17 mouse cellular contexts compared by ENCODE assay signal in genomic region chr11:99168030-99168474, GRCm38 (mm10). TPM values are rescaled to one million over a fixed set of nuclear protein-coding genes. Genes with fewer than 3 reads are reported as not detected.
DNase-seq lines count a peak whose midpoint lies in the region; ATAC-seq and TF ChIP-seq lines count a peak whose summit lies in the region.
"Had no signal": no experiment of that assay in that cellular context is flagged by ENCODE, and none has a peak within 500 bp of the region (broad histone marks: within the 10 kb centered on the region; RNA-seq: fewer than 3 reads in every experiment).

No protein-coding gene starts in this region.

- no peak; the same call in 1 of the 2 replicates for TF ChIP-seq RAD21 in CH12.LX (IDR thresholded peaks at IDR 0.05; ENCODE audit: low read depth, low read length)

- WGBS in midbrain, embryonic 14.5 days: 66% methylated on average over 12 of the region's 12 CpGs
- WGBS in heart, embryonic 10.5 days: 79% methylated on average over 12 of the region's 12 CpGs

- TF ChIP-seq EP300 in CH12.LX (IDR thresholded peaks at IDR 0.05; ENCODE audit: low read length): peak; percentile 93

- peak overlapping the region; percentile 64 for H3K4me2 ChIP-seq in CH12.LX (ENCODE audit: insufficient read depth, low read depth, poor library complexity, severe bottlenecking)
- no peak overlapping the region for H3K4me2 ChIP-seq in midbrain, embryonic 14.5 days (ENCODE audit: low read length)
- H3K4me2 ChIP-seq: embryonic facial prominence, embryonic 15.5 days; hindbrain, embryonic 14.5 days; limb, embryonic 15.5 days had no signal

- H3K4me3 ChIP-seq in CH12.LX (replicated peaks in 1 of 3; ENCODE audit: low read depth in 2 of 3, low read length in 2 of 3, poor library complexity in 1 of 3): peak overlapping the region; percentile 30 to 41 (median 34)
- H3K4me3 ChIP-seq in midbrain, embryonic 14.5 days (replicated peaks; ENCODE audit: low read depth, low read length): no peak overlapping the region
- H3K4me3 ChIP-seq in heart, embryonic 10.5 days: no peak overlapping the region
- H3K4me3 ChIP-seq: embryonic facial prominence, embryonic 15.5 days; limb, embryonic 15.5 days had no signal

- H3K4me1 ChIP-seq in CH12.LX (ENCODE audit: control insufficient read depth in 1 of 2, insufficient read depth in 2 of 2): peaks cover 27 to 87% of the 10 kb centered on the region in 2 experiments
- no peaks in the 10 kb centered on the region for H3K4me1 ChIP-seq in midbrain, embryonic 14.5 days (ENCODE audit: control insufficient read depth, insufficient read depth, low read length)
- H3K4me1 ChIP-seq in heart, embryonic 10.5 days: peaks cover 6% of the 10 kb centered on the region; the same call in 1 of the 2 replicates
- H3K4me1 ChIP-seq: embryonic facial prominence, embryonic 15.5 days; limb, embryonic 15.5 days had no signal

- peaks cover 9% of the 10 kb centered on the region for H3K9me3 ChIP-seq in CH12.LX (replicated peaks; ENCODE audit: low read length)
- H3K9me3 ChIP-seq in midbrain, embryonic 14.5 days (ENCODE audit: control insufficient read depth, low read length): no peaks in the 10 kb centered on the region
- H3K9me3 ChIP-seq in heart, embryonic 10.5 days: no peaks in the 10 kb centered on the region
- H3K9me3 ChIP-seq: embryonic facial prominence, embryonic 15.5 days; limb, embryonic 15.5 days had no signal

- DNase-seq in lung, adult 18-20 months: peak; percentile 26 to 42
- no peak for DNase-seq in lung, postnatal 14 days
- DNase-seq in CH12.LX (ENCODE audit: extremely low read depth): peak; percentile 95
- DNase-seq in spleen, postnatal 14 days (ENCODE audit: low spot score in 2 of 2): peak; percentile 39 to 68
- DNase-seq in midbrain, embryonic 14.5 days: no peak
- DNase-seq in urinary bladder, postnatal 25 days (ENCODE audit: low spot score): no peak
- no peak for DNase-seq in heart, embryonic 10.5 days (ENCODE audit: low spot score)
- DNase-seq: adrenal gland, postnatal 14 days; cerebellum, adult 11 months; gastrocnemius, postnatal 25 days had no signal

- H3K27me3 ChIP-seq in CH12.LX (replicated peaks): no peaks in the 10 kb centered on the region
- no peaks in the 10 kb centered on the region for H3K27me3 ChIP-seq in midbrain, embryonic 14.5 days (ENCODE audit: control insufficient read depth, insufficient read depth, low read length)
- H3K27me3 ChIP-seq in heart, embryonic 10.5 days (ENCODE audit: insufficient read depth, poor library complexity, severe bottlenecking): no peaks in the 10 kb centered on the region
- H3K27me3 ChIP-seq: embryonic facial prominence, embryonic 15.5 days; limb, embryonic 15.5 days had no signal

- TF ChIP-seq CTCF in CH12.LX (conservative IDR thresholded peaks at IDR 0.05 in 1 of 2, IDR thresholded peaks at IDR 0.05 in 1 of 2; ENCODE audit: low read depth in 2 of 2, low read length in 2 of 2): no peak

- peak overlapping the region; percentile 95 for H3K27ac ChIP-seq in CH12.LX (ENCODE audit: insufficient read depth, low read depth)
- H3K27ac ChIP-seq in midbrain, embryonic 14.5 days (replicated peaks; ENCODE audit: low read depth, low read length): no peak overlapping the region
- H3K27ac ChIP-seq in heart, embryonic 10.5 days: no peak overlapping the region
- H3K27ac ChIP-seq: embryonic facial prominence, embryonic 15.5 days; hindbrain, embryonic 14.5 days; kidney, postnatal 0 days; limb, embryonic 15.5 days had no signal

- H3K9ac ChIP-seq in CH12.LX (ENCODE audit: insufficient read depth, low read depth): peak overlapping the region; percentile 46
- no peak overlapping the region for H3K9ac ChIP-seq in midbrain, embryonic 14.5 days (replicated peaks; ENCODE audit: low read length)
- H3K9ac ChIP-seq: embryonic facial prominence, embryonic 15.5 days; hindbrain, embryonic 14.5 days; limb, embryonic 15.5 days had no signal

- peak; percentile 49 for TF ChIP-seq POLR2A in CH12.LX (IDR thresholded peaks at IDR 0.05; ENCODE audit: low read depth, low read length)

- ATAC-seq in inflammation-experienced regulatory T-cells, adult 6 months: peak; percentile 31
- no peak for ATAC-seq in midbrain, embryonic 14.5 days (ENCODE audit: low FRiP score, low TSS enrichment)
- ATAC-seq: forebrain, embryonic 16.5 days had no signal

- in situ Hi-C loops in CH12.LX (cut with MboI; ENCODE audit: low pct_ligation_motif_present, low pct_unique_long_range_greater_than_20kb, low sequenced_read_pairs): no loop called here

- no peaks in the 10 kb centered on the region for H3K79me2 ChIP-seq in CH12.LX (replicated peaks; ENCODE audit: control insufficient read depth, extremely low read depth, insufficient read depth, poor library complexity, severe bottlenecking)

- peaks cover 8 to 12% of the 10 kb centered on the region in 2 experiments for H3K36me3 ChIP-seq in CH12.LX (replicated peaks in 1 of 2; ENCODE audit: control insufficient read depth in 1 of 2, insufficient read depth in 1 of 2, low read length in 1 of 2)
- no peaks in the 10 kb centered on the region for H3K36me3 ChIP-seq in midbrain, embryonic 14.5 days (ENCODE audit: control insufficient read depth, insufficient read depth, low read length)
- no peaks in the 10 kb centered on the region for H3K36me3 ChIP-seq in heart, embryonic 10.5 days
- H3K36me3 ChIP-seq: embryonic facial prominence, embryonic 15.5 days; limb, embryonic 15.5 days had no signal

- dilution Hi-C loops in CH12.LX (cut with MboI; ENCODE audit: extremely low pct_ligation_motif_present, extremely low pct_unique_long_range_greater_than_20kb, low sequenced_read_pairs): no loop called here

TF ChIP-seq in CH12.LX, 34 proteins besides CTCF, POLR2A, EP300 and RAD21 (continues in another document):
- peak; percentile 86; the same call in 1 of the 2 replicates for TF ChIP-seq CHD1 (IDR thresholded peaks at IDR 0.05; ENCODE audit: low read depth, low read length)
- TF ChIP-seq BHLHE40 (IDR thresholded peaks at IDR 0.05; ENCODE audit: low read depth, low read length): peak; percentile 94
- TF ChIP-seq SMC3 (IDR thresholded peaks at IDR 0.05; ENCODE audit: low read depth, low read length): no peak
- peak; percentile 83 for TF ChIP-seq MAX (IDR thresholded peaks at IDR 0.05; ENCODE audit: low read length)
- peak; percentile 64; the same call in 1 of the 2 replicates for TF ChIP-seq MAFK (IDR thresholded peaks at IDR 0.05; ENCODE audit: insufficient replicate concordance, low read length)
- TF ChIP-seq ZMIZ1 (IDR thresholded peaks at IDR 0.05; ENCODE audit: low read depth, low read length): peak; percentile 76
- TF ChIP-seq ELF1 (IDR thresholded peaks at IDR 0.05; ENCODE audit: low read depth, low read length): peak; percentile 62; the same call in 1 of the 2 replicates
- no peak for TF ChIP-seq ZC3H11A (IDR thresholded peaks at IDR 0.05; ENCODE audit: low read depth, low read length)
- 0 out of 2 replicates have a peak, but pooled peaks have one; percentile 71 for TF ChIP-seq E2F4 (IDR thresholded peaks at IDR 0.05; ENCODE audit: insufficient replicate concordance, low read depth, low read length)
- TF ChIP-seq PAX5 (IDR thresholded peaks at IDR 0.05; ENCODE audit: low read length): no peak
- TF ChIP-seq SIN3A (IDR thresholded peaks at IDR 0.05; ENCODE audit: low read length): peak; percentile 95
- TF ChIP-seq ZNF384 (IDR thresholded peaks at IDR 0.05; ENCODE audit: low read depth, low read length): peak; percentile 99
- TF ChIP-seq ETS1 (conservative IDR thresholded peaks at IDR 0.05; ENCODE audit: low read depth, low read length): peak; percentile 98
- peak; percentile 52; the same call in 1 of the 2 replicates for TF ChIP-seq NRF1 (IDR thresholded peaks at IDR 0.05; ENCODE audit: low read depth, low read length)
- TF ChIP-seq GABPA (IDR thresholded peaks at IDR 0.05; ENCODE audit: insufficient replicate concordance, low read depth, low read length): no peak; the same call in 1 of the 2 replicates
- peak; percentile 55; the same call in 1 of the 2 replicates for TF ChIP-seq HCFC1 (IDR thresholded peaks at IDR 0.05; ENCODE audit: low read depth, low read length)
- peak; percentile 93 for TF ChIP-seq MAZ (IDR thresholded peaks at IDR 0.05; ENCODE audit: low read depth, low read length)
- peak; percentile 93 for TF ChIP-seq TCF12 (IDR thresholded peaks at IDR 0.05; ENCODE audit: low read depth, low read length)
- TF ChIP-seq IRF4 (IDR thresholded peaks at IDR 0.05; ENCODE audit: low read depth, low read length): peak; percentile 99
- TF ChIP-seq NELFE (IDR thresholded peaks at IDR 0.05; ENCODE audit: low read depth, low read length): peak; percentile 38; the same call in 1 of the 2 replicates
- TF ChIP-seq RCOR1 (conservative IDR thresholded peaks at IDR 0.05; ENCODE audit: low read depth, low read length): peak; percentile 95
- TF ChIP-seq UBTF (IDR thresholded peaks at IDR 0.05; ENCODE audit: low read depth, low read length): peak; percentile 86; the same call in 1 of the 2 replicates
- no peak for TF ChIP-seq ZKSCAN1 (IDR thresholded peaks at IDR 0.05; ENCODE audit: borderline replicate concordance, low read depth, low read length)
- TF ChIP-seq POLR2AphosphoS2 (IDR thresholded peaks at IDR 0.05; ENCODE audit: low read depth, low read length): peak; percentile 57; the same call in 1 of the 2 replicates
- TF ChIP-seq MEF2A (IDR thresholded peaks at IDR 0.05; ENCODE audit: borderline replicate concordance, low read depth, low read length): peak; percentile 97
- TF ChIP-seq KAT2A (IDR thresholded peaks at IDR 0.05; ENCODE audit: insufficient replicate concordance, low read length): 0 out of 2 replicates have a peak, but pooled peaks have one; percentile 12
- peak; percentile 78 for TF ChIP-seq CHD2 (IDR thresholded peaks at IDR 0.05; ENCODE audit: low read length)
- TF ChIP-seq JUN (IDR thresholded peaks at IDR 0.05; ENCODE audit: insufficient read depth, low read depth, low read length): peak; percentile 32; the same call in 1 of the 2 replicates
- peak; percentile 87 for TF ChIP-seq MYC (IDR thresholded peaks at IDR 0.05; ENCODE audit: low read depth, low read length)
- TF ChIP-seq JUND (conservative IDR thresholded peaks at IDR 0.05; ENCODE audit: low read depth, low read length): peak; percentile 50; the same call in 1 of the 2 replicates
- peak; percentile 75 for TF ChIP-seq USF1 (IDR thresholded peaks at IDR 0.05; ENCODE audit: low read depth, low read length)

RNA-seq across cellular contexts. Expression of gene Ccr7, which starts 13.2 kb away (rescaled TPM):
- total RNA-seq in CH12.LX (2012; rRNA removed): 170 and 241 TPM in 2 replicates
- 178 and 203 TPM in 2 replicates for total RNA-seq in CH12.LX (2014; rRNA removed)
- 306 and 316 TPM in 2 replicates for polyA plus RNA-seq in CH12.LX (2012; ENCODE audit: insufficient read length, low read depth)
- 100 to 1,000 TPM in 2 of 3 experiments, 10 to 100 TPM in 1; 16.6 to 295 (median 286) TPM for polyA plus RNA-seq in inflammation-experienced regulatory T-cells, adult 6 months (2017; shearing (Covaris generic))
- 0.45 TPM in 1 of 2 replicates, not detected in the other for polyA plus RNA-seq in midbrain, embryonic 14.5 days (2014; fragmentation: Nextera tagmentation; extraction: Ambion mirVana)
- polyA plus RNA-seq in heart, embryonic 10.5 days (2016; fragmentation: Nextera tagmentation; extraction: Ambion mirVana): 0.25 and 0.78 TPM in 2 replicates
- total RNA-seq: gastrocnemius, postnatal 25 days; layer of hippocampus, postnatal 25 days had no signal
- polyA plus RNA-seq: forebrain, embryonic 16.5 days; hindbrain, embryonic 14.5 days had no signal

Comparison
In these comparisons a context has a peak if more than half of its experiments do, and no peak if none do; other contexts are left out.
1. DNase-seq: peak in lung, adult 18-20 months (2 of 2), CH12.LX (single experiment) and spleen, postnatal 14 days (2 of 2); none in lung, postnatal 14 days (single experiment), midbrain, embryonic 14.5 days (single experiment), urinary bladder, postnatal 25 days (single experiment) and heart, embryonic 10.5 days (single experiment).
2. H3K4me3 ChIP-seq: peak in CH12.LX (3 of 3); none in midbrain, embryonic 14.5 days (single experiment) and heart, embryonic 10.5 days (single experiment).